Mouse (Mus musculus) ES-Bruce4 (cell line): ENCODE results near the gene Eno2. TPM values are rescaled to one million over a fixed set of nuclear protein-coding genes. Genes with fewer than 3 reads are reported as not detected.

Experiments used
- H3K27ac ChIP-seq: 2 replicates; pipeline ENCODE4 v1.5.1; 2012; ENCODE audit warnings: low read length, inconsistent platforms; ENCODE audit not compliant: insufficient read depth
- H3K27me3 ChIP-seq: 2 replicates; pipeline ENCODE4 v1.6.1; 2012; ENCODE audit warnings: mild to moderate bottlenecking, low read length, inconsistent platforms; ENCODE audit not compliant: control insufficient read depth, poor library complexity, insufficient read depth, severe bottlenecking
- H3K36me3 ChIP-seq: 2 replicates; pipeline ENCODE4 v1.6.1; 2012; ENCODE audit warnings: inconsistent platforms, mild to moderate bottlenecking, low read length, moderate library complexity; ENCODE audit not compliant: control insufficient read depth, poor library complexity, insufficient read depth, severe bottlenecking
- H3K4me1 ChIP-seq: one replicate; pipeline ENCODE4 v1.8.1; 2011; ENCODE audit warnings: low read length; ENCODE audit not compliant: control insufficient read depth, insufficient read depth
- H3K4me3 ChIP-seq: 2 replicates; pipeline ENCODE4 v1.5.1; 2011; ENCODE audit warnings: low read depth, mild to moderate bottlenecking, low read length
- H3K9ac ChIP-seq: 2 replicates; pipeline ENCODE4 v1.6.1; 2012; ENCODE audit warnings: low read depth, mild to moderate bottlenecking, inconsistent platforms; ENCODE audit not compliant: poor library complexity, severe bottlenecking
- H3K9me3 ChIP-seq: replicated peaks from 2 replicates; pipeline ENCODE4 v1.6.1; 2012; ENCODE audit warnings: mild to moderate bottlenecking, low read length, inconsistent platforms; ENCODE audit not compliant: control insufficient read depth, poor library complexity, insufficient read depth, severe bottlenecking
- CTCF ChIP-seq: IDR thresholded peaks from one replicate; pipeline ENCODE4 v1.8.1; 2011; ENCODE audit warnings: low read depth, low read length
- EP300 ChIP-seq: IDR thresholded peaks from 2 replicates; pipeline ENCODE4 v1.6.1; 2011; ENCODE audit warnings: low read depth, low read length; ENCODE audit not compliant: insufficient read depth
- POLR2A ChIP-seq: IDR thresholded peaks from one replicate; pipeline ENCODE4 v1.8.1; 2011; ENCODE audit warnings: low read length; ENCODE audit not compliant: insufficient read depth
- polyA plus RNA-seq: library from polyadenylated mRNA; stranded (reverse); fragments of >200 nt; gene quantifications from 2 replicates; pipeline ENCODE4 v1.2.4, GENCODE M21; 2011; ENCODE audit warnings: low read depth; ENCODE audit not compliant: missing spikeins, insufficient read depth, insufficient read length

Gene Eno2
- polyA plus RNA-seq, 1 experiment, result 7.4 TPM

DNA sequence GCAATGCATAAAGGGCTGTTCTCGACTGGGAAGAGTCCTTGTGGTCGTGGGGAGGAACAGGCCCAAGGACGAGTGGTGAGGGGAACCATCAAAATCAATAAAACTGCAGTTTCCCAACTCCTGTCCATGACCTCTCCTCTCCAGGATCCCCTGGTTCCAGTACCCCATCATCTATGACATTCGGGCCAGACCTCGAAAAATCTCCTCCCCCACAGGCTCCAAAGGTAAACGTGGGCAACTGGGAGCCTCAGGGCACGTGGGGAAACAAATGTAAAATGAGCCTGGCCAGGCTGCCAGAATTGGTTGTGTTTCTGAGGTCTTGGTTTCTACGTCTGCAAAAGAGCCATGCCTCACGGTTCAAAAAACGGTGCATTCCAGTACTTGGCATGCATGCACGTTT lies 56.6 kb downstream of the Eno2 start:
- Histone ChIP-seq H3K4me3 (peak overlapping the region; percentile 81), H3K9ac (peak overlapping the region; percentile 91), H3K36me3 (peaks cover 40% of the 10 kb centered on the region), H3K4me1 (no peaks in the 10 kb centered on the region), H3K27ac (0 out of 2 replicates have a peak overlapping the region, but pooled peaks have one; percentile 3), H3K9me3 (no peaks in the 10 kb centered on the region), H3K27me3 (no peaks in the 10 kb centered on the region)
- TF ChIP-seq CTCF, result no peak
- no peak for TF ChIP-seq POLR2A
- TF ChIP-seq EP300, result no peak

DNA sequence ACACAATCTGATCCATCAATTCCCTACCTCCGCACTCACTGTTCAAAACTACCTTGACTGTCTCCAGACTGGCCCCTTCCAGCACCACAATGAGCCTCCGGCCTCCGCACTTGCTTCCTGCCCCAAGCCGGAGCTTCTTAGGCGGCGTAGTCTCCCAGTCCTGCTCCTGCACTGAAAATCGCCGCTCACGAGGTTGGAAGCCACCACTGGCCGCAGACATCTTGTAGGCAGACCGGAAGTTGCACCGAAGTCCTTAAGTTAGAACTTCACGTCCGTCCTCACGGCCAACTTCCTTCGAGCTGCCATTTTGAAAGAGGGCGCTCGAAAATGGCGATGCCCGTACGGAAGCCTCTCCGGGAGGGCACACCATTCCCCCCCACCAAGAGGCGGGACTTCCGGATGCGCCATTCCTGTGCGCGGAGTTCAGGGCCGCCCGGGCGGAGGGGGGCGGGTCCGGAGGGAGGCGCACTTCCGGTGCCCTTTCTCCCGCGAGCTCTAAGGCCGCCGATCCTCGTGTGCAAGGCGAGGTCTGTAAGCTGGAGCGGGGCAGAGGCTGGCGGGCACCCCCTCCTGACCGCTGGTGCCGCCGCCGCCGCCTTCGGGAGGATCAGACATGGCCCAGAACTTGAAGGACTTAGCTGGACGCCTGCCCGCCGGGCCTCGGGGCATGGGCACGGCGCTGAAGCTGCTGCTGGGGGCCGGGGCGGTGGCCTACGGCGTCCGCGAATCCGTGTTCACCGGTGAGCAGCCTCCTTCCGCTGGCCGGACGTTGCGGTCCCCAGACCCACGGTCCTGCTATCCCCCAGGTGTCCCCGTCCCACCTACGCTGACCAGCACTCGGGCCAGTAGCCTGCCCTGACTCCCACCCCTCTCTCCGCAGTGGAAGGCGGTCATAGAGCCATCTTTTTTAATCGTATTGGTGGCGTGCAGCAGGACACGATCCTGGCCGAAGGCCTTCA lies 57.4 kb downstream of the Eno2 start, which contains the start of the genes Emg1 and Phb2:
Gene Emg1 (minus strand): TSS at position 355 of the 959 bp plus-strand sequence.
Gene Phb2 (plus strand): TSS at position 513 of the 959 bp plus-strand sequence.
- H3K36me3 ChIP-seq, result peaks cover 49% of the 10 kb centered on the region
- no peak for TF ChIP-seq CTCF
- TF ChIP-seq POLR2A, result no peak
- no peak for TF ChIP-seq EP300

More for the DNA sequence above, 57.4 kb downstream of the Eno2 start, which contains the start of the genes Emg1 and Phb2:
- peak within 1 kb of the TSS; percentile 52 for H3K27ac ChIP-seq
- no peaks in the 10 kb centered on the region for H3K27me3 ChIP-seq
- no peaks in the 10 kb centered on the region for H3K9me3 ChIP-seq
- peak within 1 kb of the TSS; percentile 91 for H3K9ac ChIP-seq
- no peaks in the 10 kb centered on the region for H3K4me1 ChIP-seq
- H3K4me3 ChIP-seq, result peak within 1 kb of the TSS; percentile 81

Other genes with a start within 250 kb of the Eno2 start
- 3.4 and 3.9 TPM in 2 replicates for gene C1s1, start 227.3 kb downstream of the Eno2 start, polyA plus RNA-seq
- not detected in 2 replicates for gene C1rb, start 199.4 kb downstream of the Eno2 start, polyA plus RNA-seq
- 0.49 TPM in 1 of 2 replicates, not detected in the other for gene C1s2, start 133.6 kb downstream of the Eno2 start, polyA plus RNA-seq
- 69.3 and 73.8 TPM in 2 replicates for gene Lpcat3, start 106.6 kb downstream of the Eno2 start, polyA plus RNA-seq
- 118 TPM in 2 replicates for gene Emg1, start 57.5 kb downstream of the Eno2 start, polyA plus RNA-seq
- gene Phb2, start 57.3 kb downstream of the Eno2 start, polyA plus RNA-seq, result 329 and 331 TPM in 2 replicates
- 15.4 and 32.3 TPM in 2 replicates for gene Ptpn6, start 31.0 kb downstream of the Eno2 start, polyA plus RNA-seq
- gene Grcc10, start 28.3 kb downstream of the Eno2 start, polyA plus RNA-seq, result 93.5 and 105 TPM in 2 replicates
- 0.59 TPM in 1 of 2 replicates, not detected in the other for gene Gm45234, start 13.7 kb downstream of the Eno2 start, polyA plus RNA-seq
- gene Atn1, start 13.1 kb downstream of the Eno2 start, polyA plus RNA-seq, result 32.0 and 35.2 TPM in 2 replicates
- 0.84 TPM in 1 of 2 replicates, not detected in the other for gene Lrrc23, start 10.1 kb upstream of the Eno2 start, polyA plus RNA-seq
- gene Spsb2, start 39.0 kb upstream of the Eno2 start, polyA plus RNA-seq, result 4.6 and 5.4 TPM in 2 replicates
- 377 and 389 TPM in 2 replicates for gene Tpi1, start 44.6 kb upstream of the Eno2 start, polyA plus RNA-seq
- gene Usp5, start 59.8 kb upstream of the Eno2 start, polyA plus RNA-seq, result 80.9 and 85.2 TPM in 2 replicates
- 162 and 187 TPM in 2 replicates for gene Cdca3, start 59.9 kb upstream of the Eno2 start, polyA plus RNA-seq
- not detected in 2 replicates for gene Gnb3, start 70.6 kb upstream of the Eno2 start, polyA plus RNA-seq
- 3.1 and 3.6 TPM in 2 replicates for gene P3h3, start 88.1 kb upstream of the Eno2 start, polyA plus RNA-seq
- 2.4 and 3.2 TPM in 2 replicates for gene Gpr162, start 94.3 kb upstream of the Eno2 start, polyA plus RNA-seq
- not detected in 2 replicates for gene Cd4, start 118.5 kb upstream of the Eno2 start, polyA plus RNA-seq
- 4.0 and 5.9 TPM in 2 replicates for gene Lag3, start 142.0 kb upstream of the Eno2 start, polyA plus RNA-seq
- 382 and 383 TPM in 2 replicates for gene Ptms, start 150.4 kb upstream of the Eno2 start, polyA plus RNA-seq
- 263 and 294 TPM in 2 replicates for gene Mlf2, start 161.7 kb upstream of the Eno2 start, polyA plus RNA-seq
- gene Cops7a, start 195.9 kb upstream of the Eno2 start, polyA plus RNA-seq, result 145 and 154 TPM in 2 replicates
- gene Pianp, start 227.0 kb upstream of the Eno2 start, polyA plus RNA-seq, result 14.3 and 21.4 TPM in 2 replicates
- 32.4 and 33.8 TPM in 2 replicates for gene Zfp384, start 239.5 kb upstream of the Eno2 start, polyA plus RNA-seq